Mouse (Mus musculus): ENCODE data around the gene Vma21.
A peak's percentile ranks its signal among the peaks of the same experiment; 100 is the strongest.

Gene Vma21

DNA sequence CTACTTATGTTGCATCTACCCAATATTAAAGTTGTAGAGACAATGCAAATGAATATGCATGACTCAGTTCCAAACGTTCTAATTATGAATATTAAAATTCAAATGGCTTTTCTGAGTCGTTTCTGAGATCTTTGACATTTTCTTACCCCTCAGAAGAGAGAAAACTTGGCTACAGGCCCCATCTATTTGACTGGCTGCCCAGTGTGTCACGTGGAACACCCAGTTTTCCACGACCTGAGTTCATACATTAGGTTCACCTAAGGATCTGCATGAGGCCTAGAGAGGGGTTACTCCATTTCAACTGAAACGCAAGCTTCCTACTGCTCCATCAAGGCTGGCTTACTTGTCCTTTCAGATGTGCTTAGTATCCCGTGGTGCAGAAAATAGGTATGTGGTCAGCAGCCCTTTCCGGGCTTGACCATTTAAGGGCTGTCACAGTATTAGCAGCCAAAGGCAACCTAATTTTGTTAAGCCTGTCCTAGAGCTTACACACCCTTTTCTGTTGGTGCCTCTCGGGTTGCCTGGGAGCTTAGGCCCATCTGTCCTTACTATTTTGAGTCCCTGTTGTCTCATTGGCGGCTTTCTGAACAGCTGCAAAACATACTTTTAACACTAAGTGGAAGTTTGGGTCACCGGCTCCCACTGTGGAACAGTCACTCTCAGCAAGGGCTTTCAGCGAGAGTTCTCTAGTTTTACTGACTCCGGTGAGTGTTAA lies at the start of gene Vma21:
Vma21 (plus strand) TSS at position 294 of the 715 bp plus-strand sequence.
- peak; percentile 0 for DNase-seq (ENCODE audit: low spot score)

DNA sequence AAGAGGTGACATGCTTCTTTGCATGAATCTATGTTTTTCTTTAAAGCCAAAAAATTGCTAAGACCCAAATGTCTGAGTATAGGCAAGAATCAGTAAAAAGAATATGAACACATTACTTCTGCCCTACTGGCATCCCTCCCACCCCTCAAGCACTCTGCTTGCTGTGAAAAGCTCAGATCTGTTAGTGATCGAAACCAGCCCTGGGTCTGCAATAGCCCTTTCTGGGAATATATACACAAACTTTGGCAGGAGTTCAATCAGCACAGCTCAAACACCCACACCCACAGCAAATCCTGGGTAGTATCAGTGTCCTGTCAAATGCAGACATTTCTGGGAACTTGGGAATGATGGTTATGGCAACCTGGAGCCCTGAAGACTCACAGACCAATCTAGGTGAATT lies 47.8 kb upstream of the Vma21 start:
- DNase-seq (ENCODE audit: low spot score) = no peak

DNA sequence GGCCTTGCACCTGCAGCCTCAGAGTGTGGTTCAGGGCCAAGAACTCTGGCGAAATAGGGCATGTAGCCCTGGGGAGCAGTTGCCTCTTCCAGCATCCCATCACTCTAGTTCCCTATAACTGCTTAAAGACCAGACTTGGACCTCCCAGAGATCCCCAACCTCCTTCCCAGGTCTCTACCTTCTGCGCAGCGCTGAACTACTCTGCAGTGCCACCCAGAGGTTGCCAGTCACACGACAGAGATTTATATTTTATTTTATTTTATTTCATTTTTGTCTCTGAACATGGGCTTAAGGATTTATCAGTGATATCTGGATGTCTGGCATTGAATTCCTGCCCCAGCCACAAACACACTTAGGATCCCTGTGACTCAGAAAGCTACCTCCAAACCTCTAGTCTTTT lies 24.6 kb upstream of the Vma21 start:
- no peak for DNase-seq (ENCODE audit: low spot score)

DNA sequence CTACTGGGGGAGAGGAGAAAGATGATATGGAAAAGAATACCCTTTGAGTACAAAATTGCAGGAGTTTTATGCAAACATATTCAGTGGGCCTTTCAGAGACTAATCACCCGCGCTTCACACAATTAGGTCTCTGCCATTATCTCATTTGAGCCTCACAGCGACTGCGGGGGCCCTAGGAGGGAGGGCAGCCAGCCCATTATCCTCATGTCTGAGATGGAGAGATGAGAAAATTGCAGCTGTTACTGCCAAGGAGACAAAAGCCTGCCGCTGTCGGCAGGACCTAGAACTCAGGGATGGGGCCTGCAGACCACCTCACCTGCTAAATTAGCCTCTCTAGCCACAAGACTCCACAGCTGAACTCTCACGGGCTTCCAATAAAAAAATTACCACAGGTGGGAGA lies 18.0 kb upstream of the Vma21 start:
- DNase-seq (ENCODE audit: low spot score) = no peak

DNA sequence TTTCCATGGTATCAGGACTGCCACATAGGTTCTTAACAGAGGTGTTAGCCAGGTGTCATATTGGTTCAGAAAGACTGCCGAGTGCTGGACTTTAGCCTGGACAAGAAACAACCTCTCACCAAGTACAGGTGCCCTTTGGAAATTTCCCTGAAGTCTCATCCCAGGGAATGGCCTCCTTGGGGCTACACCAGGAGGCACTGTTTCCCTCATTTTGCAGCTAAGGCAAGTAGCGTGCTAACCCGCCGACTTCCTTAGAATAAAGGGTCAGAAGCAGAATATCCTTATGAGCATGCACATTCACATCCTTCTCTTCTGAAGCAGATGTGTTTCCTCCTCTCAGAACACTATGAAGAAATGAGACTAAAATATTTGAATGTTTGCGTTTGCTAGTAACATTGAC lies 16.8 kb upstream of the Vma21 start:
- DNase-seq (ENCODE audit: low spot score) = no peak

DNA sequence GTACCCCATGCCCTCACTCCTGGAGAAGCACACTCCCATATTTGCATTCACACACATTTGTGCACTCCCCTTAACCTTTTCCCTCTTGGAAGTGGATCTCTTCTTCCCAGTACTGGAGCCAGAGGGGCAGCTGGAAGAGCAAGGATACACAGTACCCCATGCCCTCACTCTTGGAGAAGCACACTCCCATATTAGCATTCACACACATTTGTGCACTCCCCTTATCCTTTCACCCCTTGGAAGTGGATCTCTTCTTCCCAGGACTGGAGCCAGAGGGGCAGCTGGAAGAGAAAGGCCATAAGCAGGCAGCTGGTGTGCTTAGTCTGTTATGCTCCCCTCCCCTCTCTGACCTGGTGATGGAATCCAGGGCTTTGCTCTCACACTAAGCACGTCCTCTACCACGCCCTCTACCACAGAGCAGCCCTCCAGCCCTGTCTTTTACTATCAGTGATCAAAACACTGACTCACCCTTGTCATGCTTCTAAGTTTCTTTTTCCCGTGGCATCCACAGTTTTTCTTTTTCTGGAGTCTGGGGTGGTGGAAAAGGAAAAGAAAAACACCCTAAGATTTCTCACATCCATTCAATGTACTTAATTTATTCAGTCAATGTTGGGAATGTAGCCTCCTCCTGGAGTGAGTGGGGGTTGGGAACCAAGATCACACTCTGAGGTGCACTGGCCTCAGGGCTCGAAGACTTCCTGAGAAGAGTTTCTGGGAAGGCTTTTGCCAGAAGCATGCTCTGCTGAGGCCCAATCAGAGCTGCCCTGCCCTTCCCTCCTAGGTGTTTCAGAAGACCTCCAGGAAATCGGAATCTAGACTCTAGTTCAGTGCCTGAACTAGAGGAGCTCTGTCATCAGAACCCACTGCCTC lies 3.5 kb upstream of the Vma21 start:
- no peak for DNase-seq (ENCODE audit: low spot score)

DNA sequence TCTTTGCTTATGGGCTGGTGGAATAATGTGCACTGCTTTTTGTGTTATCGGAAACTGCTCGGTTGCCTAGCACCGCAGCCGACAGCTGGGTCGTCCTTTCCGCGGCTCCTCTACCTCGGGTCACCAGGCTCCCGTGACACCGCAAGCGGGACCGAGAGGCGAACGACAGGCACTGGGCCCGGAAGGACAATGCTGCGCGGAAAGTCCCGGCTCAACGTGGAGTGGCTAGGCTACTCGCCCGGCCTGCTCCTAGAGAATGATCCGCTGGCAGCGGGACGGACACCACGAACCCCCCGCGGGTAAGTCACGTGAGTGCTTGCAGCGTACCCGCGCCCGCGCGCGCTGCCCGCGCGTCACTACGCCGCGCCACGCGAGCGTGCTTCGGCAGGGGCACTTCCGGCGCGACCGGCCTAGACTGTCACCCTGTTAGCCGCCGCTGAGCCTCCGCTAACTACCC lies 705 bp downstream of the Vma21 start:
- DNase-seq (ENCODE audit: low spot score) = peak; percentile 55

DNA sequence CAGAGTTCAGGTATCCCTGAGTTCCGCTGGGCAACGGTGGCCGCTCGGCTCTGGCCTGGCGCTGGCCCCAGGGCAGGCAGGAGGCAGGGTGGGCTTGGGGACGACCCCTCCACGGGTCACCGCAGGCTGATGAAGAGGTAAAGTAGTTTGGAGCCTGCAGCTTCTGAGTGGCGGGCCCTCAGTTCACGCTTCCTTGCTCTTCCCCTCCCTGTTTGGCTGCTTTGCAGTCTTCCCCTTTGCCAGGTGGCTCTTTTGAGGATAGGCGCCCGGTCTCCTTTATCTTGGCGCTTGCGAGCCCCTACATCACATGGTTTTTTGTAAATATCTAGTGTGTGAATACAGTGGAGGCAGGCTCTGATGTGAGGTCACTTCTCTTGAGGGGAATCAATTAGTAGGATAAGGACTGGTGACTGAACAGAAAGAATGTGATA lies 1.2 kb downstream of the Vma21 start:
- DNase-seq (ENCODE audit: low spot score) = no peak

DNA sequence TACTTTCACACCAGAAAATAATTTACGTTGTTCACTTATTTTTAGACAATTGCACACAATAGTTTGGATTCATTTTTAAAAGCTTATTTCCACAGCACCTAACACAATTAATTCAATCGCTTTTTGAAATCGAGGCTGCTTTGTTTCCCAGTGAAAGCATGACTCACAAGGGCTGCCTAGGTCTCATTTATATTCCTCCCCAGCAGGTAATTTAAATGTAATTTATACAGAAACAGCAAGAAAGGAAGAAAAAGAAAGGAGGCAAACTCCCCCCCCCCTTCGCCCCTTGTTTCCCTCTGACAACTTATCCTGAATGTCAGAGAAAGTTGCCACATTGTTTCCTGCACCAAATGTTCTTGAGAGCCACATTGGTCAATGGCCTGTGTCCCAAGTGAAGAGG lies 23.2 kb downstream of the Vma21 start:
- no peak for DNase-seq (ENCODE audit: low spot score)

DNA sequence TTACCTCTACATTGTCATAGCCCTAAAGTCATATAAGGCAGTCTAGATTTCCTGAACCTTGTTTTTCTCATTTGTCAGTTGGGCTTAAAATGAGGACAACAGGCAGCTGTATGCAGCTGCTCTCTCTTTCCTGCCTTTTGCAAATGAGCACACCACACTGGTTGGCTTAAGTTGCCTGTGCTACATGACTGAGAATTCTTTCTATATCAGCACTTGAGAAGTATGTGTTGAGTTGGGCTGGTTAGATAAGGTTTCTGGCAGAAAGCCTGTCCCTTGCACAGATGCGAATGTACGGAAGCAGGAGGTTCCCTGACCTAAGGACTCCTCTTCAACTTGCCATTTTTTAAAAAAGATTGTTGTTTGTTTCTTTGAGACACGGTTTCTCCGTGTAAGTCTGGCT lies 31.0 kb downstream of the Vma21 start:
- no peak for DNase-seq (ENCODE audit: low spot score)

DNA sequence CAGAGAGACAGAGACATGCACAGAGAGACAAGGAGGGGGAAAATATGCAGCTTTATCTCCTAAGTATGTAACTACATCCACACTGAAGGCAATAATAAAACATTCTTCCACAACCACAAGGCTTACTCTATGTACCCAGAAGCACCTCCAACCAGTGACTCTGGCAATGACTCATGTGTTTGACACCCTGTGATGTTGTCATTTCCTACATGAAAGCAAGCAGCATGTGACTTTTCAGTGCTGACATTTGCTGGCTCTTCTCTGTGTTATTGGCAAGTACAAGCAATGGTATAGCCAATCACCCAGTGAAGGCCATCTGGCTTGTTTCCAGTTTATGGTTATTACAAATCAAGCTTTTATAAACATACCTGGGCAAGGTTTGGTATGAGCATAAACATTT lies 38.1 kb downstream of the Vma21 start:
- no peak for DNase-seq (ENCODE audit: low spot score)

All from layer of hippocampus, adult 9-10 months (tissue).